Mouse (Mus musculus): ENCODE data around the gene Cdk10.

GRCm38 (mm10) chr8:123233300-123233699, 8.7 kb downstream of the Cdk10 start:
- TF ChIP-seq CTCF (IDR thresholded peaks at IDR 0.05; ENCODE audit: borderline replicate concordance, insufficient read depth, low read depth, low read length) (no peak), POLR2A (IDR thresholded peaks at IDR 0.05; ENCODE audit: borderline replicate concordance, insufficient read depth, low read length) (no peak)

All from cerebellum, adult 2 months (tissue).